Mouse (Mus musculus) cerebellum, adult 11 months (tissue): ENCODE results near the gene Tmem135.

ENCODE experiments used
- DNase-seq: peaks from one replicate; pipeline ENCODE4 v3.0.0; 2022

Gene Tmem135

DNA sequence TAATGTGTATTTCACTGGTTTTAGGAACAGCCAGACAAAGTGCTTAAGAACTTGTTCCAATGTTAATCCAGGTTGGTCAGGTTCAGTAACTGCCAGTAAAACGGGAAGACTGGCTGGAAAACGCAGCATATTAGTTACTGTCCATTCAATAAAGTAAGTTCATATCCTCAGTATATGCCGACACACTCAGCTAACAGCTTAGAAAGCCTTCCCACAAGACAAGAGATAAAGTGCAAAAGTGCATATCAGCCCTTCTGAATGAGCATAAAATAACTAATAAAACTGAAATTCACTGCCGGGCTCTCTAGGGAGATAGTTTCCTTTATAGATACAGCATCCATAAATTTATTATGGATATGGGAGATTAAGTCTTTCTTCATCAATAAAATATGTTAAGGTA, 161.5 kb downstream of the Tmem135 start:
- DNase-seq, result no peak

DNA sequence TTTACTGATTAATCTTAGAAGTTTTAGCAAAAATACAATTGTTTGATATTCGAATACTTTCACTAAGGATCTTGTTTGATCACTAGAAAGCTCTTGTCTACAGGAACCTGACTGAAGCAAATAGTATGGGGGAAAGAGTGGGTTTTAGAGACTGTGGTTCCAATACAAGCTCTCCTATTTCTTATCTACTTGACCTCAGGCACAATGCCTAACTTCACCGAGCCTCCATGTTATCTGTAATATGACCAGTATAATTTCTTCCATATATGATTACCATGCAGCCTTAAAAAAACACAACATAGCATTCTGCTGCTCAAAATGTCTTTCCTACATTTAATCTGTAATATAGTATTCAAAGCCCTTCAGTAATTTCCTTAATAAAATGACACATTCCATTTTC, 161.9 kb downstream of the Tmem135 start:
- no peak for DNase-seq

GRCm38 (mm10) chr7:89239592-89239991, 164.4 kb downstream of the Tmem135 start:
- DNase-seq, result no peak

- DNase-seq, result no peak
Observed at GRCm38 (mm10) chr7:89236592-89236991, 167.4 kb downstream of the Tmem135 start.

DNA sequence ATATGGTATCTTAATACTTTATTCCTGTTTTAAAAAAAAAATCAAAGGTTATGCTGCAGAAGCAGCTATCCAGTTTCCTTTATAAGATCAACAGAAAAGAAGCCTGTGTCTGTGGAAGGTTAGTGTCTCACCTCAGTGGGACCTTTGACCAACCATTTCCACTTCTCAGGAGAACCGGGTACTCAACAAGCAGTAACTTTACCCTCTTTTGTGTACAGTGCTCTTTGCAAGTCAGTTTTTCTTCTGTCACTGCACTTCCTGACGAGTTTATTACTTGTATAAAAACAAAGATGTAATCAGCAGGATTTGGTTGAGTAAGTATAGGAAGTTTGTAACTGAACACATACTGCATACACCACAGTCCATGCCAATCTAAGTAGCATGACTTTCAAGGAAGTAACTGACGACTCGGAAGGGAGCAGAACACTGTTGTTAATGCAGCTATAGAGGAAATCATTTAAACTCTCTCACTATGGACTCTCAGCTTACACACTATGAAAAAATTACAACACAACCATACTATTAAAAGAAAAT, 168.0 kb downstream of the Tmem135 start:
- DNase-seq, result no peak

DNA sequence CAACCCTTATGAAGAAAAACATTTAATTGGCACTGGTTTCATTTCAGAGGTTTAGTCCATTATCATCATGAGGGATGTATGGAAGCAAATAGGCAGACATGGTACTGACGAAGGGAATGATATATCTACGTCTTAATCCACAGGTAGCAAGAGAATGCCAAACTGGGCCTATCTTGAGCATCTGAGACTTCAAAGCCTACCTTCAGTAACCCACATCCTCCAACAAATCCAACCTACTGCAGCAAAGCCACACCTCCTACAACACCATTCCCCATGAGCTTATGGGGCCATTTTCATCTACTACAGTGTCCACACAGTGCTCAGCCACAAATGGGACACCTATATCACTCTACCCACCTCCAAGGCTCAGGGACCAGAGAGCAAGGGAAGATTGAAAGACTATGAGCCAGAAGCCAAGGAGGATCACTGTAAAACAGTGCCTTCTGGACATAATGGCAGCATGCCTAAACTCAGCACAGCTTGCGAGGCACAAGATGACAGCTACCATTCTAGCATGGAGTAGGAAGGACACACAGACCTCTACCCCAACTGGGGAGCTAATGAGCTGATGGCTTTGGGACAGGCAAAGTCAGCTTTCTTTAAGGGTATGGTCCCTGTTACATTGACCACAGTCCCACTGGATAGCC, 171.4 kb downstream of the Tmem135 start:
- peak; percentile 35 for DNase-seq

GRCm38 (mm10) chr7:89231200-89231790, 172.7 kb downstream of the Tmem135 start:
- DNase-seq, result no peak

GRCm38 (mm10) chr7:89222609-89223008, 181.4 kb downstream of the Tmem135 start:
- DNase-seq, result no peak

DNA sequence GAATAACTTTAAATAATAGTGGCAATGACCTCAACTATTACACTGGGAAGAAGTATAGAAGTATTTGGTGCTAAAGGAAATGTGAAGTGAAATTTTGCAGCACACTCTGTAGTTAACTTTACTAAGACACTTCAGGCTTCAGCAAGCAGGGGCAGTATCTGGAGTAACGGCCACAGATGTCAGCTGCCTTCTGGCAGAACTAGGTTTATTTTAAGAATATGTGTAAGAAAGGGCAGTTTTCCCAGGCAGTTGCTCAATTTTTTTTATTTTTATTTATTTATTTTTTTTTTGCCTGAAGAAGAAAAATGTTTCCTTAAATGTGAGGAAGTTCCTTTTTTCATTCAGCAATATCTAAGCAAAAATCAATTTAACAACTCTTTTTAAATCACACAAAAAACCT, 187.4 kb downstream of the Tmem135 start:
- no peak for DNase-seq

GRCm38 (mm10) chr7:89216118-89216517, 187.9 kb downstream of the Tmem135 start:
- no peak for DNase-seq

GRCm38 (mm10) chr7:89215714-89216113, 188.3 kb downstream of the Tmem135 start:
- DNase-seq, result no peak

DNA sequence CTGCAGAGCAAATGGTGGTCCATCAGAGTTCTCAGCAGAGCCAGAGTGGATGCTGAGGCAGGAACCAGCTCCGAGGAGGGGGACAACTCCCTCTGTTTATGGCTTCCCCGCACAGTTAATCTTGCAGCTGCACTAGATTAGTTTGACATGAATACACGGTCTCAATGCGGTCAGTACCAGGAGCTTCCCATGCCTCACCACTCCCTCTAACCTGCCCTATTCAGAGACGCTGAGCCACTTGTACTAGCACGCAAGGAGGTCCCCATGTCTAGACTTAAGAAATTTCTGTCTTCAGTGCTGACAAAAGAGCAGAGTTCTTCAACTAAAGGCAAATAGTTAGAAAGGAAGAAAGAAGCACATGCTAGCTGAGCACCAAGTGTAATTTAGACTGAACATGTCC, 193.5 kb downstream of the Tmem135 start:
- DNase-seq, result no peak

DNA sequence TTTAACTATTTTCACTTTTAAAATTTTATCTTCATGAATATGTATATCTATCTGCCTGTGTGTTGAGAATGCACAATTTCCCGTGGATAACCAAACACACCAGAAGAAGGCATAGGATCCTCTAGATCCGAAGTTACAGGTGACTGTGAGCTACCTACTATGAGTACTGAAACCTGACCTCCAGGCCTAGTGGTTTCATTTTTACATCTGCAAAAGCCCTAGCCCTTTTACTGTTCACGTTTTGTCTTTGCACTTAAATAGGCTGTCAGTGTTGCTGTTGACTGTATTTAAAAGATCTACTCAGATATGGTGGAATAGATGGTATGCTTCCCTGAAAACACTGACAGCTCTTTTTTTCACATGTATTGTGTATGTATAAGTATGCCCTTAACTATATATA, 197.9 kb downstream of the Tmem135 start:
- no peak for DNase-seq

- no peak for DNase-seq
Observed at GRCm38 (mm10) chr7:89205402-89205801, 198.6 kb downstream of the Tmem135 start.

DNA sequence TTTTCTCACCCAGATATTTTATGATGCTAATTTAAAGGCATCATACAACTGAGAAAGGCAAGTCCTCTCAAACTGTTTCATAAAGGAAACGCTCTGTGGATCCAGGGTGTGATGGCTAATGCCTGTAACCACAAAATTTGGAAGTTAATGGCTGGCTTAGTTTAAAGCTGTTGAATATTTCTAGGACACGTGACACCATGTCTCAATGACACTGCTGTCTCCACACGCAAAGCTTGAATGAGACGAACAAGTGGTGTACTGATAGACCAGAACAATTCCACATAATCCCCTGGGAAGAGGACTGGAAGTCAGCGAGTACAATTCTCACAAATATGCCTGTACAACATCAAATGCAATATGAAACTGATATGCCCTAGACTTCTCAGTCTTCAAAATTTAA, 200.9 kb downstream of the Tmem135 start:
- DNase-seq, result no peak

DNA sequence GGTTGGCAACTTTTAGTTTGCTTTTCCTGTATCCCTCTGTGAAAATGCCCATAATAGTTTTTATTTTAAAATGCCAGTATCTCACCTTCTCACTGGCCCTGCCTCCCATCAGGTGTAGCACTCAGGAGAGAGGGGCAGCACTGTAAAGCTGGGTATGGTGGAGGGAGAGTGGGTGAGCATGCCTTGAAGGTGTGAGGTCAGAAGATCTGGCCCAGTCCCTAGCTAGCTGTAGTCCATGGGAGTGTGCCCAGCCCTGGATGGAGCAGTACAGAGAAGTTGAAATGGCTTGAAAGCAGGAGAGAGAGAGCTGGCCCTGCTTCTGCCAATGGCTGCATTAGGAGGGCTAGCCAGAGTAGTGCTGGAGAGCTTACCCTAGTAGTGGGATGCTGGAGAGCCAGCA, 202.1 kb downstream of the Tmem135 start:
- no peak for DNase-seq

- DNase-seq, result no peak
Observed at GRCm38 (mm10) chr7:89198499-89198898, 205.5 kb downstream of the Tmem135 start.

DNA sequence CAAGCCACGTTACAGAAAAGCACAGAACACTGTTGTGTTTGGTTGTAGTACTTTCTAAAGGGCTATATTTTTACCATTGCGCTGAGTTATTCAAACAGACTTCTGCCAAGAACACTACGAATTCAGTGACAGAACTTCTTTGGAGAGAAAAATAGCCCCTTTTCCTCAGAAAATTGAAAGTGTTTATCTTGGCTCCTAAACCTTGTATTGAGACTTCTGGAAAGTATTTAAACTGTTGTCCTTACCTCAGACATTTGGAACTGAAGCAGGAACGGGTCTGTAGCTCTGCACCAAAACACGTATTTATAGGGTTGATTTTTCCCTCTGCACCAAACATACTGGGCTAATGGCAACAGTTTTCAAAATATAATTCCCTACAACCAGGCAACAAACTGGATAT, 210.6 kb downstream of the Tmem135 start:
- no peak for DNase-seq

- no peak for DNase-seq
Observed at GRCm38 (mm10) chr7:89183928-89184327, 220.1 kb downstream of the Tmem135 start.

DNA sequence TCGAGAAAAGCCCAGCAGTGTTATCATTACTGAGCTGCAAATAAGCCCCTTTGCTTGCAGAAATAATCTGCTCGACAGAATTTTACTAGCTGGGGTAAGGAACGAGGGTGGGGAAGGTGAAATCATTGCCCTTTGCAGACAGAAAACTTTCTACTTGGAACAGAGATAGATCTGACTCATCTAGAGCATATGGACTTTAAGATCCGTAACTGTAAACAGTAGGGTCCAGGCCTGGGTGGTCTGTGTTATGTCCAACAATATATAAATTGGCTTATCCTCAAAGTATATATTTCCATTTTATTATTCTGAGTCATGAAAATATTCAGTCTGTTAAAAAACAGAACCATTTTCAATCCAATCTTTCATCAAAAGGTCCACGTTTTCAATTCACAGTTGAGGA, 221.1 kb downstream of the Tmem135 start:
- DNase-seq, result no peak

GRCm38 (mm10) chr7:89181285-89181684, 222.7 kb downstream of the Tmem135 start:
- DNase-seq, result no peak

- peak; percentile 31 for DNase-seq
Observed at GRCm38 (mm10) chr7:89178601-89179000, 225.4 kb downstream of the Tmem135 start.

DNA sequence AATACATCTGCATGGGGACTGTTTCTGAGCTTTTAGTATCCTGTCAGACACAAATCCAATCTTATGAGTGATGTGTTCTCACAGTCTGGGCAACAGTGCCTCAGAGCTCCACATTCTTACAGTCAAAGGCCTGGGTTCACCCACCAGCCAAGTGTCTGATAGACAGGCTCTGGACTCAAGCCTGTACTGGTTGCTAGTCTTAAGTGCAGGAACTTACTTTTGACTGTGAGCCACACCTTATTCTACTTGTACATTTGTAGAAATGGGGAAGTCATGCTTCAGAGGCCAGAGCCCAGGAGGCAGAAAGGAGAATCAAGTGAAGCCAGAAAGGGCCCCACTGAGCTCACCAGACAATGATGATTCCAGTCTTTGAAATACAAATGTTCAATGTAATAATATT, 226.1 kb downstream of the Tmem135 start:
- no peak for DNase-seq

GRCm38 (mm10) chr7:89174430-89174829, 229.6 kb downstream of the Tmem135 start:
- no peak for DNase-seq

- no peak for DNase-seq
Observed at GRCm38 (mm10) chr7:89173018-89173417, 231.0 kb downstream of the Tmem135 start.
